Mouse (Mus musculus) CH12.LX (cell line): ENCODE results near the gene Zmynd11. TPM values are rescaled to one million over a fixed set of nuclear protein-coding genes. Genes with fewer than 3 reads are reported as not detected.

Source experiments
- DNase-seq: peaks from one replicate; pipeline ENCODE4 v3.0.0-alpha.2; 2013; ENCODE audit errors: extremely low read depth
- H3K27ac ChIP-seq: 2 replicates; pipeline ENCODE4 v1.5.1; 2012; ENCODE audit warnings: low read depth, mild to moderate bottlenecking, control low read depth, moderate library complexity; ENCODE audit not compliant: insufficient read depth
- H3K27me3 ChIP-seq: replicated peaks from 2 replicates; pipeline ENCODE3; 2012; ENCODE audit warnings: inconsistent platforms
- H3K36me3 ChIP-seq, 2 experiments: replicated peaks in 1 of 2; 2 replicates each; pipeline versions ENCODE3 to v1.6.1; 2012; ENCODE audit warnings: inconsistent platforms in 1 of 2, low read length in 1 of 2, mild to moderate bottlenecking in 1 of 2, mixed read lengths in 1 of 2, moderate library complexity in 1 of 2; ENCODE audit not compliant: control insufficient read depth in 1 of 2, insufficient read depth in 1 of 2
- H3K4me1 ChIP-seq, 2 experiments: 2 replicates each; pipeline ENCODE4 v1.6.1; 2012; ENCODE audit warnings: inconsistent platforms in 1 of 2, moderate library complexity in 1 of 2; ENCODE audit not compliant: insufficient read depth in 2 of 2, control insufficient read depth in 1 of 2
- H3K4me2 ChIP-seq: 2 replicates; pipeline ENCODE4 v1.6.1; 2012; ENCODE audit warnings: low read depth, mild to moderate bottlenecking, control low read depth; ENCODE audit not compliant: poor library complexity, insufficient read depth, severe bottlenecking
- H3K4me3 ChIP-seq, 3 experiments: fragments of 150-350 bp in 1 of 3; sonication (generic) in 1 of 3; replicated peaks in 1 of 3; 2 replicates each; pipeline versions ENCODE3 to v1.5.1; 2011 to 2012; ENCODE audit warnings: low read depth in 2 of 3, low read length in 2 of 3, mild to moderate bottlenecking in 2 of 3, moderate library complexity in 2 of 3, control low read depth in 1 of 3, improper control_type of control experiment in 1 of 3, inconsistent platforms in 1 of 3, mixed read lengths in 1 of 3; ENCODE audit not compliant: poor library complexity in 1 of 3
- H3K79me2 ChIP-seq: replicated peaks from 2 replicates; pipeline ENCODE4 v1.6.1; 2012; ENCODE audit warnings: mild to moderate bottlenecking, moderate library complexity; ENCODE audit not compliant: control insufficient read depth, poor library complexity, insufficient read depth, severe bottlenecking; ENCODE audit errors: extremely low read depth
- H3K9ac ChIP-seq: 2 replicates; pipeline ENCODE4 v1.6.1; 2012; ENCODE audit warnings: low read depth, mild to moderate bottlenecking, control low read depth, moderate library complexity; ENCODE audit not compliant: insufficient read depth
- H3K9me3 ChIP-seq: replicated peaks from 2 replicates; pipeline ENCODE3; 2012; ENCODE audit warnings: low read length, inconsistent platforms, mixed read lengths
- CHD1 ChIP-seq: IDR thresholded peaks from 2 replicates; pipeline ENCODE4 v1.6.1; 2012; ENCODE audit warnings: low read depth, low read length, improper control_type of control experiment, inconsistent platforms
- CHD2 ChIP-seq: IDR thresholded peaks from 2 replicates; pipeline ENCODE4 v1.6.1; 2011; ENCODE audit warnings: low read length, improper control_type of control experiment
- E2F4 ChIP-seq: IDR thresholded peaks from 2 replicates; pipeline ENCODE4 v1.6.1; 2011; ENCODE audit warnings: low read depth, low read length, improper control_type of control experiment; ENCODE audit not compliant: insufficient replicate concordance
- ELF1 ChIP-seq: IDR thresholded peaks from 2 replicates; pipeline ENCODE4 v1.6.1; 2014; ENCODE audit warnings: low read depth, mild to moderate bottlenecking, inconsistent platforms, low read length, improper control_type of control experiment
- EP300 ChIP-seq: IDR thresholded peaks from 2 replicates; pipeline ENCODE4 v1.6.1; 2011; ENCODE audit warnings: low read length, improper control_type of control experiment
- ETS1 ChIP-seq: conservative IDR thresholded peaks from 2 replicates; pipeline ENCODE4 v1.6.1; 2012; ENCODE audit warnings: low read depth, mild to moderate bottlenecking, inconsistent platforms, low read length, improper control_type of control experiment, moderate library complexity
- JUND ChIP-seq: conservative IDR thresholded peaks from 2 replicates; pipeline ENCODE4 v1.6.1; 2011; ENCODE audit warnings: low read depth, low read length, improper control_type of control experiment
- KAT2A ChIP-seq: IDR thresholded peaks from 2 replicates; pipeline ENCODE4 v1.6.1; 2012; ENCODE audit warnings: low read length, improper control_type of control experiment, inconsistent platforms; ENCODE audit not compliant: insufficient replicate concordance
- MAX ChIP-seq: IDR thresholded peaks from 2 replicates; pipeline ENCODE4 v1.6.1; 2011; ENCODE audit warnings: low read length, improper control_type of control experiment
- MEF2A ChIP-seq: IDR thresholded peaks from 2 replicates; pipeline ENCODE4 v1.6.1; 2014; ENCODE audit warnings: low read depth, mild to moderate bottlenecking, inconsistent platforms, low read length, improper control_type of control experiment, borderline replicate concordance
- MXI1 ChIP-seq: IDR thresholded peaks from 2 replicates; pipeline ENCODE4 v1.6.1; 2011; ENCODE audit warnings: mild to moderate bottlenecking, low read depth, low read length, improper control_type of control experiment
- NELFE ChIP-seq: IDR thresholded peaks from 2 replicates; pipeline ENCODE4 v1.6.1; 2011; ENCODE audit warnings: low read depth, low read length, improper control_type of control experiment
- PAX5 ChIP-seq: IDR thresholded peaks from 2 replicates; pipeline ENCODE4 v1.6.1; 2012; ENCODE audit warnings: low read length, inconsistent platforms, mixed read lengths
- POLR2A ChIP-seq: IDR thresholded peaks from 2 replicates; pipeline ENCODE4 v1.6.1; 2011; ENCODE audit warnings: low read depth, mild to moderate bottlenecking, improper control_type of control experiment, low read length
- SMC3 ChIP-seq: IDR thresholded peaks from 2 replicates; pipeline ENCODE4 v1.6.1; 2011; ENCODE audit warnings: low read depth, low read length, improper control_type of control experiment
- TCF12 ChIP-seq: IDR thresholded peaks from 2 replicates; pipeline ENCODE4 v1.6.1; 2014; ENCODE audit warnings: low read depth, mild to moderate bottlenecking, inconsistent platforms, low read length, improper control_type of control experiment
- USF1 ChIP-seq: IDR thresholded peaks from 2 replicates; pipeline ENCODE4 v1.6.1; 2014; ENCODE audit warnings: low read depth, mild to moderate bottlenecking, inconsistent platforms, low read length, improper control_type of control experiment
- USF2 ChIP-seq: conservative IDR thresholded peaks from 2 replicates; pipeline ENCODE4 v1.6.1; 2011; ENCODE audit warnings: low read depth, low read length, improper control_type of control experiment
- ZC3H11A ChIP-seq: IDR thresholded peaks from 2 replicates; pipeline ENCODE4 v1.6.1; 2012; ENCODE audit warnings: low read depth, mild to moderate bottlenecking, inconsistent platforms, low read length, improper control_type of control experiment
- ZMIZ1 ChIP-seq: IDR thresholded peaks from 2 replicates; pipeline ENCODE4 v1.6.1; 2012; ENCODE audit warnings: low read depth, mild to moderate bottlenecking, inconsistent platforms, low read length, improper control_type of control experiment
- dilution Hi-C: fragments of 300-500 bp; cut with MboI; formaldehyde crosslinking; loops from 2 replicates; pipeline ENCODE4 v1.14.3; 2020; ENCODE audit warnings: low sequenced_read_pairs; ENCODE audit not compliant: extremely low pct_unique_long_range_greater_than_20kb, extremely low pct_ligation_motif_present
- in situ Hi-C: fragments of 300-500 bp; cut with MboI; formaldehyde crosslinking; loops from 3 replicates; pipeline ENCODE4 v1.14.3; 2019; ENCODE audit warnings: low sequenced_read_pairs, low pct_ligation_motif_present, low pct_unique_long_range_greater_than_20kb, mixed read lengths
- polyA plus RNA-seq: library from polyadenylated mRNA; unstranded; fragments of >175 nt; gene quantifications from 2 replicates; pipeline ENCODE4 v1.2.1, GENCODE M21; 2012; ENCODE audit warnings: low read depth; ENCODE audit not compliant: insufficient read length
- total RNA-seq, 2 experiments: library from RNA; depleted of rRNA; stranded (reverse); fragments of 300-350 nt in 1 of 2; fragments of >200 nt in 1 of 2; gene quantifications; 2 replicates each; pipeline ENCODE4 v1.2.3; 2012 to 2014

Zmynd11 gene
- total and polyA plus RNA-seq, 3 experiments, result 18.1 to 32.2 (median 20.4) TPM

DNA sequence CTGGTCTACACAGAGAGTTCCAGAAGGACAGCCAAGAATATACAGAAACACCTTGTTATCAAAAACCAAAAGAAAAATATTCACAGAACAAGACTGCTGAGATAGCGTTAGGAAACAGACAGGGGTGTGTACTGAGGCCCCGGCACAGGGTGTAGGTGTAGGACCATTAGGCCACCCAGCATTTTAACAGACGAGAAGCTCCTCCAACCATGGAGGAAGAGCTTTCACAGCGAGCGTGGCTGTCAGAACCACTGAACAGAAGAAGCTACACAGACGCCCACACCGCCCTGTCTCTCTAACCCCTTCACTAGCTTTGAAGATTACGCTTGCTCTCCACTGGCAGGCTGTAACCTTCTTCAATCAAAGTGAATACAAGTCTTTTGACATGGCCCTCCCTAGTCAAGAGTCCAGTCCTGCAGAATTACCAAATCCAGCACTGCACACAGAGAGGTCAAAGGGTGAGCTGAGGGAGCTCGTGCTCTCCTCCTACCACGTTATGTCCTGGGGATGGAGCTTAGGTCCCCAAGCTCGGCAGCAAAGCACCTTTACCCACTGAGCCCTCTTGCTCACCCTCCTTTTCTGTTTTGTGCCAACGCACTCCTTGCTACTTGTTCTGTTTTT is 62.4 kb downstream of the Zmynd11 start:
- peaks cover 8 to 40% of the 10 kb centered on the region in 2 experiments for H3K36me3 ChIP-seq
- H3K9me3 ChIP-seq, result no peaks in the 10 kb centered on the region
- dilution Hi-C loops, result no loop called here

DNA sequence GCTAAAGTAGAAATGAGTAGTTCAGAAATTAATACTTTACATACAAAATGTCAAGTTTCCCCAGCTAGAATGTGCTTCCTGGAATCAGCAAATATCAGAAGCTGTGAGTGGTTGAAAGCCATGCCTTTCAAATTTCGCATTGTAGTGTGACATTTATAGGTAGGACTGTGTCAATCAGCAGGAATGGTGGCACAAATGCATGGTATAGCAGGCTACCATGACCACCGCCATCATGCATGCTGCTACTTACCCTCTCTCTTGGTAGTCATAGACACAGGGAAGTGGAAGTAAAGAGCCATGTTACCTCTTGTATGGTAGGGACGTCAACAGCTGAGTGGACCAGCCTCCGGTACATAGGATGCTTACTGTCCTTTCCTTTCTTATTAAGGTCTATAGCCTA is 67.8 kb downstream of the Zmynd11 start:
- no peak overlapping the region for H3K4me3 ChIP-seq
- H3K4me2 ChIP-seq, result no peak overlapping the region
- peaks cover 26 to 63% of the 10 kb centered on the region in 2 experiments for H3K36me3 ChIP-seq
- H3K27ac ChIP-seq, result no peak overlapping the region
- in situ Hi-C loops (no loop called here), dilution Hi-C loops (no loop called here)
- no peak for DNase-seq
- no peaks in the 10 kb centered on the region for H3K9me3 ChIP-seq
- no peak overlapping the region for H3K9ac ChIP-seq
- no peaks in the 10 kb centered on the region for H3K27me3 ChIP-seq
- TF ChIP-seq TCF12 (no peak), ELF1 (no peak), PAX5 (no peak), CHD1 (no peak), CHD2 (no peak), MEF2A (no peak)
- H3K79me2 ChIP-seq, result no peaks in the 10 kb centered on the region
- peaks cover 2 to 19% of the 10 kb centered on the region in 2 experiments; a peak in 3 of 4 replicates for H3K4me1 ChIP-seq

More for the DNA sequence above, 62.4 kb downstream of the Zmynd11 start:
- Histone ChIP-seq H3K9ac (no peak overlapping the region), H3K4me2 (no peak overlapping the region), H3K27me3 (no peaks in the 10 kb centered on the region), H3K4me3 (no peak overlapping the region), H3K4me1 (peaks cover 4% of the 10 kb centered on the region in 2 experiments; a peak in 2 of 4 replicates), H3K27ac (no peak overlapping the region)
- DNase-seq, result no peak
- in situ Hi-C loops, result no loop called here
- TF ChIP-seq JUND (no peak), PAX5 (no peak), MXI1 (no peak), POLR2A (no peak), MEF2A (no peak), ELF1 (no peak), USF1 (no peak), EP300 (no peak), TCF12 (no peak), MAX (no peak), NELFE (no peak), USF2 (no peak), ZC3H11A (no peak), ZMIZ1 (no peak), KAT2A (no peak), ETS1 (no peak), SMC3 (no peak), E2F4 (no peak)
- TF ChIP-seq, all 38 proteins: peak for 0
- H3K79me2 ChIP-seq, result no peaks in the 10 kb centered on the region
